Mouse (Mus musculus) intestine, embryonic 14.5 days (tissue): ENCODE measurements around the gene Jmjd1c. TPM values are rescaled to one million over a fixed set of nuclear protein-coding genes. Genes with fewer than 3 reads are reported as not detected.
A peak's percentile ranks its signal among the peaks of the same experiment; 100 is the strongest.

ENCODE experiments used
- ATAC-seq: fragments of 200-750 bp; cut with Nextera tagmentation; replicated peaks from 2 replicates; pipeline ENCODE4 v1.8.0; 2017; ENCODE audit warnings: low read depth, moderate number of reproducible peaks, moderate TSS enrichment, moderate library complexity; ENCODE audit not compliant: low FRiP score, low TSS enrichment
- DNase-seq: peaks from one replicate; pipeline ENCODE4 v3.0.0-alpha.2; 2018; ENCODE audit warnings: low spot score
- H3K27ac ChIP-seq: fragments of 300-500 bp; sonication (generic); 2 replicates; pipeline ENCODE4 v1.5.1; 2014; ENCODE audit warnings: low read depth, mild to moderate bottlenecking, control low read depth
- H3K27me3 ChIP-seq: fragments of 300-500 bp; sonication (generic); replicated peaks from 2 replicates; pipeline ENCODE4 v1.6.1; 2014; ENCODE audit warnings: low read length, control low read depth; ENCODE audit not compliant: control insufficient read depth, insufficient read depth
- H3K36me3 ChIP-seq: fragments of 300-500 bp; sonication (generic); 2 replicates; pipeline ENCODE4 v1.6.1; 2014; ENCODE audit warnings: low read length, control low read depth; ENCODE audit not compliant: control insufficient read depth, insufficient read depth
- H3K4me1 ChIP-seq: fragments of 300-500 bp; sonication (generic); replicated peaks from 2 replicates; pipeline ENCODE4 v1.6.1; 2014; ENCODE audit warnings: low read length, control low read depth, mixed read lengths; ENCODE audit not compliant: control insufficient read depth, insufficient read depth
- H3K4me2 ChIP-seq: fragments of 300-500 bp; sonication (generic); 2 replicates; pipeline ENCODE4 v1.6.1; 2014; ENCODE audit warnings: low read length
- H3K4me3 ChIP-seq: fragments of 300-500 bp; sonication (generic); 2 replicates; pipeline ENCODE4 v1.5.1; 2014; ENCODE audit warnings: low read depth, low read length, control low read depth, mixed read lengths
- H3K9ac ChIP-seq: fragments of 300-500 bp; sonication (generic); 2 replicates; pipeline ENCODE4 v1.6.1; 2014; ENCODE audit warnings: mild to moderate bottlenecking, low read length
- H3K9me3 ChIP-seq: fragments of 300-500 bp; sonication (generic); 2 replicates; pipeline ENCODE4 v1.6.1; 2016; ENCODE audit warnings: low read length, control low read depth; ENCODE audit not compliant: control insufficient read depth
- WGBS: fragments of 180-500 bp; shearing (Covaris S2); extraction: QIAGEN DNeasy Blood & Tissue Kit; methylation state at CpG from one replicate; pipeline ENCODE4 v1.1.7; 2014; 5-methylcytosine and 5-hydroxymethylcytosine counted together
- polyA plus RNA-seq: library from polyadenylated mRNA; unstranded; fragments of >200 nt; fragmentation: Nextera tagmentation; extraction: Ambion mirVana; gene quantifications from 2 replicates; pipeline ENCODE4 v1.2.1, GENCODE M21; 2014

The Jmjd1c gene
- polyA plus RNA-seq, 1 experiment from 2014 or later, result 47.5 TPM

GRCm38 (mm10) chr10:67145623-67146022 lies 49.7 kb downstream of the Jmjd1c start:
- Histone ChIP-seq H3K36me3 (no peaks in the 10 kb centered on the region), H3K9ac (no peak overlapping the region), H3K4me1 (no peaks in the 10 kb centered on the region), H3K27ac (no peak overlapping the region), H3K9me3 (no peaks in the 10 kb centered on the region), H3K27me3 (no peaks in the 10 kb centered on the region), H3K4me3 (no peak overlapping the region), H3K4me2 (no peak overlapping the region)
- DNase-seq, result no peak
- ATAC-seq, result no peak
- 77% methylated on average over 4 of the region's 4 CpGs for WGBS

DNA sequence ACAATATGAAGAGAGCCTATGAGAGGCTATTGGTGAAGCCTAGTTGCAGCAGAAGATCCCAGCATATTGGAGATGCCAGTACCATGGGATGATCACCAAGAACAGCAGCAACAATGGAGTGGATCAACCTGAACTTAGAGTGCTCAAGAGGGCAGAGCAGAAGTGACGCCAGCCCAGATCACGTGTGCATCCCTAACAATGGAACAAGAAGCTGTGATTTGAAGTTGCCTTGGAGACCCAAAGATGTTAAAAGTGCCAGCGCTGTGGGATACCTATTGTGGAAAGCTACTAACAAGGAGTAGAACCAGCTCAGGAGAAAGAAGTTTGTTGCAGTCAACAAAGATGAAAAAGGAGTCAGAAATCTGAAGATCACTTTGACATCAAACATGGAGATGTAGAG lies 55.8 kb downstream of the Jmjd1c start:
- H3K36me3 ChIP-seq, result no peaks in the 10 kb centered on the region
- H3K4me2 ChIP-seq, result no peak overlapping the region
- 97% methylated on average over 3 of the region's 3 CpGs for WGBS
- H3K9ac ChIP-seq, result no peak overlapping the region
- no peak overlapping the region for H3K4me3 ChIP-seq
- H3K9me3 ChIP-seq, result no peaks in the 10 kb centered on the region
- ATAC-seq, result no peak
- DNase-seq, result no peak
- no peaks in the 10 kb centered on the region for H3K4me1 ChIP-seq
- no peaks in the 10 kb centered on the region for H3K27me3 ChIP-seq
- H3K27ac ChIP-seq, result no peak overlapping the region

DNA sequence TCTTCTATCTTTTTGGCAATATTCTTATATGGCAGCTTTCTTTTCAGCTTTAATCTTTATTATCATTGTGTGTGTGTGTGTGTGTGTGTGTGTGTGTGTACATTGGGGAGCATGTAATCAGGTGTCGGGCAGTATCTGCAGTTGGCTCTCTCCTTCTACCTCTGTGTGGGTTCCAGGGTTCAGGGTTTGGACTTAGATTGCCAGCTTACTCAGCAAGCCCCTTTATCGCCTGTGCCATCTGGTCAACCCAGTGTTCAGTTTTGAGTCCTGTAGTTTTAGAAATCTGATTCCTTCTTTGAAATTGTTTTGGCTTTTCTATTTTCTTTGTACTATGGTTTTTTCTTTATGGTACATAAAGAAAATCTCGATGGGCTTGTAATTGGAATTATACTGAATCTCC lies 58.7 kb downstream of the Jmjd1c start:
- Histone ChIP-seq H3K9ac (no peak overlapping the region), H3K36me3 (peaks cover 6% of the 10 kb centered on the region; the same call in 1 of the 2 replicates), H3K4me3 (no peak overlapping the region), H3K27me3 (no peaks in the 10 kb centered on the region), H3K27ac (no peak overlapping the region), H3K4me1 (no peaks in the 10 kb centered on the region), H3K9me3 (no peaks in the 10 kb centered on the region), H3K4me2 (no peak overlapping the region)
- no peak for DNase-seq
- no peak for ATAC-seq
- 93% methylated on average over 3 of the region's 3 CpGs for WGBS

DNA sequence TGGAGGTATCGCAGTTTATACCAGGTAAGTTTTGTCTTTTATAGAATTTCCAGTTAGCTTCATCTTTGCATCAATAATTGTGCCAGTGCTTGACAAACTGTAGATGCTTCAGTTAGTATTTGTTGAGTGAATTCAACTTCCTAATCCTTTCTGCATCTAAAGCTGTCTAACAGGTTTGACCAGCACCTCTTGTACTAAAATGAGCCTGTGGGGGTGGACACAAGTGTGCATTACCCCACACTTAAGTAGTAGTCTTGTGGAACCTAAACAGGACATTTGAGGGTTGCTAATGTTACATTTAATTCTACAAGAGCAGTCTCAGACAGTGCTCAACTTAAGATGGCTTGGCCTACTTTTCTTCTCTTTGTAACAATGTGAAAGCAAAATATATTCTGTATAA lies 78.1 kb downstream of the Jmjd1c start:
- no peak overlapping the region for H3K4me2 ChIP-seq
- DNase-seq (no peak), ATAC-seq (no peak)
- 0 out of 2 replicates have a peak, but pooled peaks cover 2% of the 10 kb centered on the region for H3K4me1 ChIP-seq
- no peaks in the 10 kb centered on the region for H3K9me3 ChIP-seq
- 88% methylated on average over 1 of the region's 1 CpGs for WGBS
- no peaks in the 10 kb centered on the region for H3K36me3 ChIP-seq
- H3K27me3 ChIP-seq, result no peaks in the 10 kb centered on the region
- no peak overlapping the region for H3K27ac ChIP-seq
- no peak overlapping the region for H3K9ac ChIP-seq
- H3K4me3 ChIP-seq, result no peak overlapping the region

DNA sequence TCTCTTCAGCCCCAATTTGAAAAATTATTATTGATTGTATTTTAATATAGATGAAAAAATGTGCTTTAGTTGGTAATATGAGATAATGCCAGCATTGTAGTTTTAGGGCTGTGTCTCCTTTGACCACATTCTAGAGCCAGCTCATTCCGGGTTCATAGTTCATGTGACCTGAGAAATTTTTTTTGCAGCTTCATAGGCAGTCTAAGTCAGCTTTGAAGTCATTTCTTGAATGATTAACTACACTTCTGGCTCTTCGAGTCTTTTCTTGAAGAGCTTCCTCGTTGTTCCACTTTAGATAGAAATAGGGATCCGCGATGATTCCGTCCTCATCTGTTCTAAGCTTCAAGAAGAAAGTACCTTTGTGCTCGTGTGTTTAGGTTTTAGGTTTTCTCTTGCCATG lies 80.1 kb downstream of the Jmjd1c start:
- Histone ChIP-seq H3K4me2 (peak overlapping the region; percentile 9; the same call in 1 of the 2 replicates), H3K4me3 (no peak overlapping the region)
- WGBS, result 71% methylated on average over 7 of the region's 7 CpGs

DNA sequence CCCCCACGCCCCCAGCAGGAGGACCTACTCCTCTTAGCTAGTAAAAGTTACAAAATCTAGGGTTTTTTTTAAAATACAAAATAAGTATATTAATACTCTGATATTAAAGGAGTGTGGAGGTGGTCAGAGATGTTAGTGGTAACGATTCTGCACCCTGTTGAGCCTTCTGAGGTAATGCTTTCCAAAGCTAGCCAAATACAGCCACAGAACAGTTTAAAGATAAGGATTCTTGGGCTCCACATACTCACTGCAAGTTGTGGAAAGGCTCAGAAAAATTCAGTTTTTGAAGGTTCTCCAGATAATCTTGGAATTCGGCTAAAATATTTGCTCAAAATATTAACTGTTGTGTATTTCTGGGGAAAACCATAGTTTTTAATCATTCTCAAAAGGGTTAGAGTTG lies 81.0 kb downstream of the Jmjd1c start:
- Histone ChIP-seq H3K27ac (0 out of 2 replicates have a peak overlapping the region, but pooled peaks have one; percentile 40), H3K4me2 (no peak overlapping the region)
- DNase-seq, result no peak

More for the DNA sequence above, 80.1 kb downstream of the Jmjd1c start:
- Histone ChIP-seq H3K27ac (0 out of 2 replicates have a peak overlapping the region, but pooled peaks have one; percentile 40), H3K4me1 (peaks cover 9% of the 10 kb centered on the region), H3K9me3 (no peaks in the 10 kb centered on the region), H3K27me3 (no peaks in the 10 kb centered on the region), H3K9ac (no peak overlapping the region), H3K36me3 (no peaks in the 10 kb centered on the region)
- ATAC-seq (peak; percentile 84), DNase-seq (no peak)

DNA sequence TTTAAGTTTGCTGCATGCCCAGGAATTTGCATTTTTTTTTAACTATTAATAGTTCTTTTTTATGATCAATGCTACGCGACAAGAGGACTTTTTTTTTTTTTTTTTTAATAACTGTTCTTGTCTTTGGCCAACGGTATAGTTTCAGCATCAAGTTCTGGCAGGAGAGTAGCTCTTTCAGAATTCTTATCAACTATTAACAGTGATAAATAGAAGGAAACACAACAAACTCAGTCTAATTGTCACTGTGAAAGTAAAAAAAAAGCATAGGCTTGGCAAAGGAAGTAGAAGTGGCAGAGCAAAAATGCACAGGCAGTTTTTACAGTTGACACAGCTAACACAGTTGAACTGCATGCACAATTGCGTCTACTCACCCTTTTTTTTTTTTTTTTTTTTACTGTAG lies 81.5 kb downstream of the Jmjd1c start:
- Histone ChIP-seq H3K27ac (no peak overlapping the region), H3K9me3 (no peaks in the 10 kb centered on the region), H3K4me2 (no peak overlapping the region), H3K4me1 (peaks cover 14% of the 10 kb centered on the region), H3K9ac (no peak overlapping the region), H3K27me3 (no peaks in the 10 kb centered on the region), H3K4me3 (no peak overlapping the region), H3K36me3 (no peaks in the 10 kb centered on the region)
- no peak for ATAC-seq
- DNase-seq, result no peak
- 75% methylated on average over 4 of the region's 4 CpGs for WGBS

More for the DNA sequence above, 81.0 kb downstream of the Jmjd1c start:
- H3K9ac ChIP-seq, result no peak overlapping the region
- no peak for ATAC-seq
- no peaks in the 10 kb centered on the region for H3K36me3 ChIP-seq
- no peaks in the 10 kb centered on the region for H3K9me3 ChIP-seq
- H3K4me3 ChIP-seq, result no peak overlapping the region
- WGBS, result 73% methylated on average over 3 of the region's 3 CpGs
- H3K27me3 ChIP-seq, result no peaks in the 10 kb centered on the region
- H3K4me1 ChIP-seq, result peaks cover 13% of the 10 kb centered on the region

DNA sequence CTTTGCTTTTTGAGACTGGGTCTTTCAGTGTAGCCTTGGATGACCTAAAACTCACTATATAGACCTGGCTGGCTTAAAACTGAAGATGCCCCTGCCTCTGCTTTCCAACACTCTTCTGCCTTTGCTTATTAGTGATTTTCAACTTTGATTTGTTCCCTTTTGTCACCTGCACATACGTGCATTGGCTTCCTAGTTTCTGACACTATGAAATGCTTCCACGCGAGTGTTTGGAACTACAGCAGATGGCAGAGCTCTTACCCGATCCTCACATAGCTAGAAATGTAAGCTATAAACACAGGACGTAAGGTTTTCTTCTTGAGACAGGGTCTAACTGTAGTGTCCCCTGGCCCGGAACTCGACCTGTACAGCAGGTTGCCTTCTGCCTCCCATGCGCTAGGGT lies 84.1 kb downstream of the Jmjd1c start:
- Histone ChIP-seq H3K36me3 (no peaks in the 10 kb centered on the region), H3K27me3 (no peaks in the 10 kb centered on the region), H3K27ac (no peak overlapping the region), H3K4me3 (no peak overlapping the region), H3K4me1 (peaks cover 26% of the 10 kb centered on the region), H3K9ac (no peak overlapping the region), H3K9me3 (no peaks in the 10 kb centered on the region), H3K4me2 (no peak overlapping the region)
- WGBS, result 73% methylated on average over 8 of the region's 8 CpGs
- DNase-seq, result no peak
- ATAC-seq, result no peak

DNA sequence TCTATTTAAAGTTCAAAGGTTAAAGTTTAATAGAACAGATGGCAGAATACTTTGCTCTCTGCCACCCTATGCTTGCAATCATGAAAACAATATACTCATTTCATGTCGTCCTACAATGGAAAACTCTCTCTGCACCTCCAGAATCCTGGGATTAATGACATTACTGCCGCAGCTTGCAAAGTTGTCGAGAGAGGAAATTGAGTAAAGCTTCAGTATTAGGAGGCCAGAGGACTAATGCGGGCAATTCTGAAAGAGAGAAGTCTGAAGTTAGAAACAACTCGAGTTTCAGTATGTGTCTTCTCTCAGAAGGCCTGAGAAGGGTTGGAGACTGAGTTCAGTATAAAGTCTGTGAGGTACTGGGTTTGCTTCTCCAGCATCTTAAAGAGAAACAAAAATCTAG lies 84.9 kb downstream of the Jmjd1c start:
- no peak overlapping the region for H3K9ac ChIP-seq
- no peaks in the 10 kb centered on the region for H3K27me3 ChIP-seq
- H3K36me3 ChIP-seq, result no peaks in the 10 kb centered on the region
- no peak overlapping the region for H3K4me2 ChIP-seq
- H3K9me3 ChIP-seq, result no peaks in the 10 kb centered on the region
- no peak overlapping the region for H3K27ac ChIP-seq
- H3K4me3 ChIP-seq, result no peak overlapping the region
- WGBS, result 60% methylated on average over 5 of the region's 5 CpGs
- DNase-seq, result no peak
- H3K4me1 ChIP-seq, result peaks cover 26% of the 10 kb centered on the region
- ATAC-seq, result no peak
